Mouse (Mus musculus): ENCODE measurements at regions not wholly inside any gene's neighbourhood (a gene's known extent, or its start where the extent isn't known, plus 50 kb on each side); places are given as distances from the start of the nearest gene placed in this dataset.
A peak's percentile ranks its signal among the peaks of the same experiment; 100 is the strongest.

- ATAC-seq (replicated peaks; ENCODE audit: insufficient number of reproducible peaks, low FRiP score, low TSS enrichment, low read depth) = no peak
These were observed 533.0 kb upstream of the Castor2 start for GRCm38 (mm10) chr5:133566506-133566905.

GRCm38 (mm10) chr5:133550657-133551056 lies 548.9 kb upstream of the Castor2 start:
- Histone ChIP-seq H3K4me1 (ENCODE audit: control insufficient read depth, insufficient read depth, low read length) (no peaks in the 10 kb centered on the region), H3K4me2 (ENCODE audit: low read depth, low read length) (no peak overlapping the region), H3K4me3 (ENCODE audit: low read depth, low read length) (no peak overlapping the region), H3K27ac (replicated peaks; ENCODE audit: low read depth, low read length) (no peak overlapping the region), H3K9me3 (replicated peaks; ENCODE audit: control insufficient read depth, low read length) (no peaks in the 10 kb centered on the region), H3K27me3 (ENCODE audit: control insufficient read depth, insufficient read depth, low read length) (no peaks in the 10 kb centered on the region), H3K9ac (replicated peaks; ENCODE audit: low read length) (no peak overlapping the region), H3K36me3 (replicated peaks; ENCODE audit: control insufficient read depth, insufficient read depth, low read depth, low read length) (no peaks in the 10 kb centered on the region)
- no peak for ATAC-seq (replicated peaks; ENCODE audit: insufficient number of reproducible peaks, low FRiP score, low TSS enrichment, low read depth)
- DNase-seq (ENCODE audit: low spot score) = no peak
- WGBS = 86% methylated on average over 7 of the region's 7 CpGs

More at GRCm38 (mm10) chr5:133566506-133566905, 533.0 kb upstream of the Castor2 start:
- H3K4me2 ChIP-seq (ENCODE audit: low read depth, low read length) = no peak overlapping the region
- H3K27ac ChIP-seq (replicated peaks; ENCODE audit: low read depth, low read length) = no peak overlapping the region
- DNase-seq (ENCODE audit: low spot score) = no peak
- H3K27me3 ChIP-seq (ENCODE audit: control insufficient read depth, insufficient read depth, low read length) = no peaks in the 10 kb centered on the region
- H3K4me3 ChIP-seq (ENCODE audit: low read depth, low read length) = no peak overlapping the region
- no peaks in the 10 kb centered on the region for H3K4me1 ChIP-seq (ENCODE audit: control insufficient read depth, insufficient read depth, low read length)
- no peaks in the 10 kb centered on the region for H3K9me3 ChIP-seq (replicated peaks; ENCODE audit: control insufficient read depth, low read length)
- H3K9ac ChIP-seq (replicated peaks; ENCODE audit: low read length) = no peak overlapping the region
- 73% methylated on average over 4 of the region's 4 CpGs for WGBS
- no peaks in the 10 kb centered on the region for H3K36me3 ChIP-seq (replicated peaks; ENCODE audit: control insufficient read depth, insufficient read depth, low read depth, low read length)

DNA sequence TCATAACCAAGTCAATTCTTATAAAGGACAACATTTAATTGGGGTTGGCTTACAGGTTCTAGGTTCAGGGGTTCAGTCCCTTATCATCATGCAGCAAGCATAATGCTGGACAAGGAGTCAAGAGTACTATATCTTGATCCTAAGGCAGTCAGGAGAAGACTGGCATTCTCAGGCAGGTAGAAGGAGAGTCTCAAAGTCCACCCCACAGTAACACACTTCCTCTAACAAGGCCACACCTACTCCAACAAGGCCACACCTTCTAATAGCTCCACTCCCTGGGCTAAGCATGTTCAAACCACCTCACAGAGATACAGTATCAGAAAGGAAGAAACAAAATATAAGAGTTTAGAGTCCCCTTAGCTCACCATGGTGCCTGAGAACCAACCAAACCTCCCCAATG lies 557.3 kb upstream of the Castor2 start:
- Histone ChIP-seq H3K9me3 (replicated peaks; ENCODE audit: control insufficient read depth, low read length) (no peaks in the 10 kb centered on the region), H3K4me3 (ENCODE audit: low read depth, low read length) (no peak overlapping the region), H3K4me1 (ENCODE audit: control insufficient read depth, insufficient read depth, low read length) (no peaks in the 10 kb centered on the region), H3K4me2 (ENCODE audit: low read depth, low read length) (no peak overlapping the region), H3K9ac (replicated peaks; ENCODE audit: low read length) (no peak overlapping the region), H3K36me3 (replicated peaks; ENCODE audit: control insufficient read depth, insufficient read depth, low read depth, low read length) (no peaks in the 10 kb centered on the region), H3K27ac (replicated peaks; ENCODE audit: low read depth, low read length) (no peak overlapping the region), H3K27me3 (ENCODE audit: control insufficient read depth, insufficient read depth, low read length) (no peaks in the 10 kb centered on the region)
- ATAC-seq (replicated peaks; ENCODE audit: insufficient number of reproducible peaks, low FRiP score, low TSS enrichment, low read depth) = no peak
- no peak for DNase-seq (ENCODE audit: low spot score)

DNA sequence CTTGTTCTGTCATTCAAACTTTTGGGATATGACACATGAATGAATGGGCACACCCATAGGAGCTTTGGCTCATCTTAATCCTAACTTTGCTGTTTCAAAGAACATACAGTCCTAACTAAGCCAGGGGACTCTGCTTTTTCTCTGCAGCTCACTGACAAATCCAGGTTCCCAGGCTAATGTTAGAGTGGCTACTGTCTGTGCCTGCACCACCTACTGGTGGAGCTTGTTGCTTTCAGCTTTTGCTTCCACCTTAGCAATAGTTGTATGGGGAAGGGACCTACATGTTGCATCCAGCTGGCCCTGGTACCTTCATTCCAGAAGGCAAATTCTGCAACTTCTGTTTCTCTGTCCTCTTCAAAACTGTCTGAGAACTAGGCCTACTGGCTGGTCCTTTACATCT lies 566.8 kb upstream of the Castor2 start:
- Histone ChIP-seq H3K27ac (replicated peaks; ENCODE audit: low read depth, low read length) (no peak overlapping the region), H3K9ac (replicated peaks; ENCODE audit: low read length) (no peak overlapping the region), H3K27me3 (ENCODE audit: control insufficient read depth, insufficient read depth, low read length) (no peaks in the 10 kb centered on the region), H3K36me3 (replicated peaks; ENCODE audit: control insufficient read depth, insufficient read depth, low read depth, low read length) (no peaks in the 10 kb centered on the region), H3K4me1 (ENCODE audit: control insufficient read depth, insufficient read depth, low read length) (no peaks in the 10 kb centered on the region), H3K4me3 (ENCODE audit: low read depth, low read length) (no peak overlapping the region), H3K9me3 (replicated peaks; ENCODE audit: control insufficient read depth, low read length) (no peaks in the 10 kb centered on the region), H3K4me2 (ENCODE audit: low read depth, low read length) (no peak overlapping the region)
- DNase-seq (ENCODE audit: low spot score) (peak; percentile 28), ATAC-seq (replicated peaks; ENCODE audit: insufficient number of reproducible peaks, low FRiP score, low TSS enrichment, low read depth) (no peak)

GRCm38 (mm10) chr5:133505661-133506060 lies 593.9 kb upstream of the Castor2 start:
- 32% methylated on average over 2 of the region's 2 CpGs for WGBS
- Histone ChIP-seq H3K9me3 (replicated peaks; ENCODE audit: control insufficient read depth, low read length) (no peaks in the 10 kb centered on the region), H3K4me3 (ENCODE audit: low read depth, low read length) (no peak overlapping the region), H3K4me2 (ENCODE audit: low read depth, low read length) (no peak overlapping the region), H3K36me3 (replicated peaks; ENCODE audit: control insufficient read depth, insufficient read depth, low read depth, low read length) (no peaks in the 10 kb centered on the region), H3K27me3 (ENCODE audit: control insufficient read depth, insufficient read depth, low read length) (no peaks in the 10 kb centered on the region), H3K27ac (replicated peaks; ENCODE audit: low read depth, low read length) (no peak overlapping the region), H3K4me1 (ENCODE audit: control insufficient read depth, insufficient read depth, low read length) (no peaks in the 10 kb centered on the region), H3K9ac (replicated peaks; ENCODE audit: low read length) (no peak overlapping the region)
- ATAC-seq (replicated peaks; ENCODE audit: insufficient number of reproducible peaks, low FRiP score, low TSS enrichment, low read depth) (no peak), DNase-seq (ENCODE audit: low spot score) (peak; percentile 56)

DNA sequence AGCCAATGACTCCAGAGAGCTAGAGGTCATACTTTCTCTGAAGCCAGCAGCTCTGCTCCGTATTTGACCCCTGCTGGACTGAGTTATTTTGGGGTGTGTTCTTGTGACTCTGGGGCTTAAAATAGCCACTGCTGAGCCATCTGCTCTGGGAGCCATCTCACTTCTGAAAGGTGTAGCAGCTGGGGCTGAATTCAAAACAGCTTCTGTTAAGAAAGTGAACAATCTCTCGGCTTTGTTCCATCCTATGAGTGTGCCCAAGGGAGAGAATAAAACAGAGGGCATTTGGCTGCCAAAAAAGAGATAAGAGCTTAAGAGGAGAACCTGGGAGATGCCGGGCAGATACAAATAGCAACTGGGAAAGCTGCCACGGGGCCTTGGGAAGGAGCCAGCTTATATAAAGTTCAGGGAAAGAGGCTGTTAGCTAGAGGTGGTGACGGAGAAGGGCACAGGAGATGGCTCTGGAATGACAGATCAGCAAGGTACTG lies 611.7 kb upstream of the Castor2 start:
- Histone ChIP-seq H3K4me3 (ENCODE audit: low read depth, low read length) (no peak overlapping the region), H3K36me3 (replicated peaks; ENCODE audit: control insufficient read depth, insufficient read depth, low read depth, low read length) (no peaks in the 10 kb centered on the region), H3K4me1 (ENCODE audit: control insufficient read depth, insufficient read depth, low read length) (peaks cover 2% of the 10 kb centered on the region), H3K4me2 (ENCODE audit: low read depth, low read length) (no peak overlapping the region), H3K9ac (replicated peaks; ENCODE audit: low read length) (no peak overlapping the region), H3K27ac (replicated peaks; ENCODE audit: low read depth, low read length) (no peak overlapping the region), H3K27me3 (ENCODE audit: control insufficient read depth, insufficient read depth, low read length) (no peaks in the 10 kb centered on the region), H3K9me3 (replicated peaks; ENCODE audit: control insufficient read depth, low read length) (no peaks in the 10 kb centered on the region)
- no peak for ATAC-seq (replicated peaks; ENCODE audit: insufficient number of reproducible peaks, low FRiP score, low TSS enrichment, low read depth)
- DNase-seq (ENCODE audit: low spot score) = no peak
- WGBS = 48% methylated on average over 5 of the region's 5 CpGs

DNA sequence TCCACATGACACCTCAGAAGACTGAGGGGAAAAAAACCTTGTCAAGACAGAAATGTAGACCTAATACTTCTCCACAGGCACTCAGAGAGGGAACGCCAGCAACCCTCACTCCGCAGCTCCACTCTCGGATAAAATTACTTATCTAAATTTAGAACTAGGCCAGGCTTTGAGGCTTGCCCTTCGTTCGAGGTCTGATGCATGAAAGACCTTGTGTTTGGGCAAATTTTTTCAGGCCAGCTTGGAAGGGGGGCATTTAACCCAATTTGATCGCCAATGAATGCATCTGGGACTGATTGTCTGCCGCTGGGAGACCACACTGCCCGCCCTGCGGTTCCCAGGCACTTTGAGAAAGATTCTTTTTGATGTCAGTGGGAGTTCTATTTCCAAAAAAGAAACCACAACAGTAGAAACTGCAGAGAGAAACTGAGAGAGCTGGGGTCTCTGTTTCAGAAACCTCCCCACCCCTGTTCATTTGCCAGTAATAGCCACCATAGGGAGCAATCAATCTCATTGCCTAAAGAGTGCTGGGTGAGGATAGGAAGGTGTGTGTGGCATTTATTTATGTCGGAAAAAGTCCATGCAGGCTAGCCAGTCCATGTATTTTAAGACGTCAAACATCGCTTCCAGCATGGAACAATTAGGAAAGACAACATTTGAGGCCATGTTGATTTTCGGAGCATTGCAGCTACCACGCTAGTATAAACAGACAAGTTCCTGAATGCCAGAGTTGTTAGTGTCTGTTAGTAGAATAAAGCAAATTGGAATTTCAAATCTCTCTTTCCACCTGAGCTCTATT lies 617.0 kb upstream of the Castor2 start:
- no peak overlapping the region for H3K9ac ChIP-seq (replicated peaks; ENCODE audit: low read length)
- DNase-seq (ENCODE audit: low spot score) (peak; percentile 87), ATAC-seq (replicated peaks; ENCODE audit: insufficient number of reproducible peaks, low FRiP score, low TSS enrichment, low read depth) (peak; percentile 62; the same call in 1 of the 2 replicates)
- H3K4me1 ChIP-seq (ENCODE audit: control insufficient read depth, insufficient read depth, low read length) = peaks cover 5% of the 10 kb centered on the region
- H3K9me3 ChIP-seq (replicated peaks; ENCODE audit: control insufficient read depth, low read length) = no peaks in the 10 kb centered on the region
- WGBS = 22% methylated on average over 14 of the region's 14 CpGs
- peak overlapping the region; percentile 17 for H3K27ac ChIP-seq (replicated peaks; ENCODE audit: low read depth, low read length)
- H3K4me2 ChIP-seq (ENCODE audit: low read depth, low read length) = no peak overlapping the region
- H3K27me3 ChIP-seq (ENCODE audit: control insufficient read depth, insufficient read depth, low read length) = no peaks in the 10 kb centered on the region
- H3K36me3 ChIP-seq (replicated peaks; ENCODE audit: control insufficient read depth, insufficient read depth, low read depth, low read length) = no peaks in the 10 kb centered on the region
- H3K4me3 ChIP-seq (ENCODE audit: low read depth, low read length) = no peak overlapping the region

DNA sequence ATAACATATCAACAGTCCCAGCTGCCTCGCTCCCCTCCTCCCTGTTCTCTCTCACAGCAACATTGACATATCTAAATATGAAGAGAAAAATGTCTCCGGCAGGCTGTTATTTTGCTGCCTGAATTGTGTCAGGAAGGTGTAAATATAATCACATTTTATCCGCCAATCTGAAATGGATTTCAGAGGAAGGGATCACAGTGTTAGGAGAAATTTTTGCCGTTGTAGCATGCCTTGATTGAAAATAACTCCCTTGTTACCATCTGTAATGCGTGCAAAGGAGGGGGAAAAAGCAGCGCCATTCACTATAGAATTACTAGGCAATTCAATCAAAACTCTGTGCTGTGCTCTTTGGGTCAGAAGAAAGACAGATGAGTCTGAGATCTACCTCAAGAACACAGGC lies 620.3 kb upstream of the Castor2 start:
- H3K9me3 ChIP-seq (replicated peaks; ENCODE audit: control insufficient read depth, low read length) = no peaks in the 10 kb centered on the region
- no peaks in the 10 kb centered on the region for H3K36me3 ChIP-seq (replicated peaks; ENCODE audit: control insufficient read depth, insufficient read depth, low read depth, low read length)
- 91% methylated on average over 6 of the region's 6 CpGs for WGBS
- ATAC-seq (replicated peaks; ENCODE audit: insufficient number of reproducible peaks, low FRiP score, low TSS enrichment, low read depth) = no peak
- no peak overlapping the region for H3K4me2 ChIP-seq (ENCODE audit: low read depth, low read length)
- H3K4me3 ChIP-seq (ENCODE audit: low read depth, low read length) = no peak overlapping the region
- no peak overlapping the region for H3K27ac ChIP-seq (replicated peaks; ENCODE audit: low read depth, low read length)
- no peak for DNase-seq (ENCODE audit: low spot score)
- H3K4me1 ChIP-seq (ENCODE audit: control insufficient read depth, insufficient read depth, low read length) = peaks cover 5% of the 10 kb centered on the region
- no peaks in the 10 kb centered on the region for H3K27me3 ChIP-seq (ENCODE audit: control insufficient read depth, insufficient read depth, low read length)
- H3K9ac ChIP-seq (replicated peaks; ENCODE audit: low read length) = no peak overlapping the region
